ENCODE assay signal across 9 mouse cellular contexts in the genomic region with DNA sequence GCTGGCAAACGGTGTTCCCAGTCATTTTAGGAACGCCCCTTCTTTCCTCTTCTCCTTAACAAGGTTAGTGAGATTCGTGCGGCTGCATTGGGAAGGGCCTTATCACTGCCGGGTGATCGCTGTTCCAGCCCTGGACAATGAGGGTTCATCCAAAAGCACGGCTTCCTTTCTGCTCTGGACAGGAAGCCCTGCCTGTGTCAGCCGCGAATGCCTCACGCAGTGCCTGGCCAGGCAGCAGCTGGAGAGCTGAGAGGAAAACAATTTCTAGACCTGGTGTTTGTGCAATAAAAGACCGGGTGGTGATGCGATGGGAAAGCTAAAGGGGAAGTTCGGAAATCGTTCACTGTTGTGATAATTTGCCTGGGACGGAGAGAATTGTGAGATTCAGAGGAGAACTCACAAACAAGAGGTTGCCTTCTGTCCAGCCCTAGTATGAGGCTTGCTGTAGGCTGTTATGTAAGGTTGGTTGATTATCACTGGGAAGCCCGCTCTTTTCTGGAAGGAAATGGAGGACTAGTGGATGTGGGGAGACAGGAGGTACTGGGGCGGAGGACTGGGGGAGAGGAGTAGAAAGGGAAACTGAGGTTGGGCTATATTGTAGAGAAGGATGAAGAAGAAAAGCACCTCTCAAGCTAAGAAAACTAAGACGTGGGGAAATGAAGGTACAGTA.
DNase-seq lines count a peak whose midpoint lies in the region; ATAC-seq lines count a peak whose summit lies in the region.
"Had no signal": no experiment of that assay in that cellular context is flagged by ENCODE, and none has a peak within 500 bp of the region (broad histone marks: within the 10 kb centered on the region; RNA-seq: fewer than 3 reads in every experiment).

No protein-coding gene starts in this region.

- no peak overlapping the region for H3K4me2 ChIP-seq in midbrain, embryonic 16.5 days (ENCODE audit: low read length)
- H3K4me2 ChIP-seq: neural tube, embryonic 12.5 days had no signal

- no peak overlapping the region for H3K9ac ChIP-seq in midbrain, embryonic 16.5 days (ENCODE audit: low read depth, low read length)
- H3K9ac ChIP-seq: neural tube, embryonic 12.5 days had no signal

- ATAC-seq in frontal cortex, adult (ENCODE audit: low TSS enrichment), result no peak
- ATAC-seq in monocyte, adult 5-6 weeks (replicated peaks; ENCODE audit: insufficient number of reproducible peaks, low FRiP score, low TSS enrichment, poor library complexity, severe bottlenecking), result no peak; the same call in 1 of the 2 replicates
- no peak for ATAC-seq in midbrain, embryonic 16.5 days

- no peaks in the 10 kb centered on the region for H3K4me1 ChIP-seq in midbrain, embryonic 16.5 days (ENCODE audit: control insufficient read depth, insufficient read depth, low read length)
- no peaks in the 10 kb centered on the region for H3K4me1 ChIP-seq in midbrain, embryonic 10.5 days
- H3K4me1 ChIP-seq: neural tube, embryonic 12.5 days had no signal

- no peak overlapping the region for H3K4me3 ChIP-seq in midbrain, embryonic 16.5 days (ENCODE audit: low read depth, low read length)
- H3K4me3 ChIP-seq in midbrain, embryonic 10.5 days, result no peak overlapping the region
- H3K4me3 ChIP-seq: neural tube, embryonic 12.5 days had no signal

- H3K27me3 ChIP-seq in midbrain, embryonic 16.5 days (ENCODE audit: control insufficient read depth, insufficient read depth, low read depth, low read length), result no peaks in the 10 kb centered on the region
- no peaks in the 10 kb centered on the region for H3K27me3 ChIP-seq in midbrain, embryonic 10.5 days (ENCODE audit: low read depth, poor library complexity, severe bottlenecking)
- H3K27me3 ChIP-seq: neural tube, embryonic 12.5 days had no signal

- no peak overlapping the region for H3K27ac ChIP-seq in midbrain, embryonic 16.5 days (ENCODE audit: low read length)
- no peak overlapping the region for H3K27ac ChIP-seq in midbrain, embryonic 10.5 days (replicated peaks)
- H3K27ac ChIP-seq: neural tube, embryonic 12.5 days had no signal

- H3K9me3 ChIP-seq in midbrain, embryonic 16.5 days (replicated peaks; ENCODE audit: control insufficient read depth, low read length, poor library complexity, severe bottlenecking), result no peaks in the 10 kb centered on the region
- no peaks in the 10 kb centered on the region for H3K9me3 ChIP-seq in midbrain, embryonic 10.5 days (replicated peaks)
- H3K9me3 ChIP-seq: neural tube, embryonic 12.5 days had no signal

- intact Hi-C loops in gastrocnemius, postnatal 36 days (cut with DNase I), result no loop called here

- no peaks in the 10 kb centered on the region for H3K36me3 ChIP-seq in midbrain, embryonic 16.5 days (ENCODE audit: control insufficient read depth, insufficient read depth, low read length)
- H3K36me3 ChIP-seq in midbrain, embryonic 10.5 days, result no peaks in the 10 kb centered on the region
- H3K36me3 ChIP-seq: neural tube, embryonic 12.5 days had no signal

- peak; percentile 44 to 51 for DNase-seq in adrenal gland, postnatal 36 days
- peak; percentile 44 to 51 for DNase-seq in gastrocnemius, postnatal 36 days
- DNase-seq in kidney, adult 18-20 months, result peak; percentile 46
- DNase-seq in lung, postnatal 14 days, result peak; percentile 71
- DNase-seq in midbrain, embryonic 10.5 days (ENCODE audit: low spot score), result no peak

- WGBS in midbrain, embryonic 16.5 days, result 78% methylated on average over 18 of the region's 18 CpGs
- 84% methylated on average over 18 of the region's 18 CpGs for WGBS in midbrain, embryonic 10.5 days
